Mouse (Mus musculus) small intestine, adult 2 months (tissue): ENCODE results near the gene Pcx.

Experiments
- CTCF ChIP-seq: fragments of 200-500 bp; IDR thresholded peaks from 2 replicates; pipeline ENCODE4 v1.5.1; 2012; ENCODE audit warnings: low read depth, mild to moderate bottlenecking, control low read depth, inconsistent platforms, low read length, moderate library complexity, mixed read lengths; ENCODE audit not compliant: insufficient replicate concordance, insufficient read length; ENCODE audit errors: extremely low read depth
- POLR2A ChIP-seq: fragments of 200-500 bp; IDR thresholded peaks from 2 replicates; pipeline ENCODE4 v1.6.1; 2012; ENCODE audit warnings: low read depth, mild to moderate bottlenecking, control low read depth, inconsistent platforms, low read length, moderate library complexity

DNA sequence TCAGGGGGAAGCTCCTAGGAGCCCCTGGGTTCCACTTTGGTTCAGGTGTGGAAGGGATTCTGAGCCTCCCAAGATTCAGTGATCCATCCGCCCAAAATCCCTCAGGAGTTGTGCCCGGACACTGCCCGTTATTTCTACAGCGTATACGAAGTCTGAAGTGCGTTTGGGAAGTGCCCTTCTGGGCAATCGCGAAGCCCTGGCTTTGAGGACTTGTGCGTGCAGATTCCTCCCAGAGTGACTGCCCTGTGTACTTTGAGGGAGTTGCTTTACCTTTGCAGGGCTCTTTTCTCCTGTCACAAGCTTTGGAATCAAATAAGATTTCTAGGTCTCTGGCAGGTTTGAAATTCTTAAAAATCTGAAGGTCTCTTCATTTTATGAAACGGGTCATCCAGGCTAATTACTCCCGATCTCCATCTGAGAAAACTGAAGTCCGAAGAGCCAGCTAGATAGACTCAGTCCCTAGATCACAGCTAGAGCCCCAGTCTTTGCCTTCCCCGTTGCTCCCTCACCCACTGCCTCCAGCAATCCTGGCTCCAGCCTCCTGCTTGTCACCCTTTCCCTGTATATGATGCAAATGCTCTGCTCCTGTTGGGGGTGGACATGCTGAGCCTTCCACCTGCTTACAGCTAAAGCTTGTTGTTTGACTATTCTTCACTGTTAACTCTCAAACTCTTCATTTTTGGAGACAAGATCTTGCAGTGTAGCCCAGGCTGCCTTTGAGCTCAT lies 1.0 kb downstream of the Pcx start:
- TF ChIP-seq CTCF (no peak), POLR2A (no peak)
